Mouse (Mus musculus) retina, adult 2 months (tissue): ENCODE data around the gene Ccdc15.

ENCODE experiments used
- DNase-seq: peaks from one replicate; pipeline ENCODE4 v3.0.0-alpha.2; 2012; ENCODE audit warnings: low read depth, low spot score

Ccdc15 gene

DNA sequence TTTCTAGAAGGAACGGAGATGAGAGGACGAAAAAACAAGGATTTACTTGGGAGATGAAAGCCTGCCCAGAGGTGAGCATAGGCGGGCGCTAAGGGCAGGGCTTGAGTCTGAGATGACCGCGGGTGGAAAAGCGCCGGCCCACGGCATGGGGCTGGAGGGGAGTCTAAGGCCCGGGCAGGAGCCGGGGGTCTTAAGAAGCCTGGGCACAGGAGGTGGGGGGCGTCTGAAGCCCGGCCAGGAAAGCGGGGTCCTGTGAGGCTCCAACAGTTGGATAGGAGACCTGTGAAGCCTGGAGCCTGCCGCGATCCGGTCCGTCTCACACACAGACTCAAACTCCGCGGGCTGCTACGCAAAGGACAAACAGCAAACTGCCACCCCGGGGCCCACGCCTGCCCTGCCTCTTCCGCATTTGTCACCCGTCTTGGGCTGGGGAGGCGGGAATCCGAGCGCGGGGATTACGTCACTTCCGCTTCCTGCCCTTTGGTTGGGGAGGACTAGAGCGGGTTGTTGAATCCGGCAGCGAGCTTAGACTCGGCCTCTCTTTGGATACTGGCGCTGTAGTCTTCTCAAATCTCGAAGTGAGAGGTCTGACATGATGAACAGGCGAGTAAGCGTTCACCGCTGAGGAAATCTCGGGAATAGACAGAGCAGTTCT is at the start of gene Ccdc15:
Gene Ccdc15 (minus strand): TSS at position 445 of the 655 bp plus-strand sequence.
- peak; percentile 94 for DNase-seq

DNA sequence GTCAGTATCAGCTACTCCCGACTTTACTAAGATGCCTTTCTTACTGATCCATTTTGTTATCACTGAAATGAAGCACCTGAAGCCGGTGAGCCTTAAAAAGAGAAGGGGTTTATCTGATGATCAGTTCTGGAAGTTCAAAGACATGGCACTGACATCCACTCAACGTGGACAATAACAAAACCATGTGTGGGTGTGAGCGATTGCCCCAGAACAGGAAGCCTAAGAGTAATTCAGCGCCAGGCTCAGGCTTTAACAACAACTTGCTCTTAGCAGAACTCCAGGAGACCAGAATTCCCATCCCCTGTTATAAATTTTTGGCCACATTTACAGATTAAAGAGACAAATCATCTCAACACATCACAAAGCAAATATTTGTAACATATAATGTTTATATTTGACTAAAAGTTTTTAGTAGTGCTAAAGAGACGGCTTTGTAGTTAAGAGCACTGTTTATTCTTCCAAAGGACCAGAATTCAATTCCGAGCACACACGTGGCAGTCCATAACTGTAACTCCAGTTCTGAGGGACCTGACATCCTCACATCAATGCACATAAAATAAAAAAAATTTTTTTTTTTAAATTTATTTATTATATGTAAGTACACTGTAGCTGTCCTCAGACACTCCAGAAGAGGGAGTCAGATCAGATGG is 45.4 kb upstream of the Ccdc15 start:
- no peak for DNase-seq

DNA sequence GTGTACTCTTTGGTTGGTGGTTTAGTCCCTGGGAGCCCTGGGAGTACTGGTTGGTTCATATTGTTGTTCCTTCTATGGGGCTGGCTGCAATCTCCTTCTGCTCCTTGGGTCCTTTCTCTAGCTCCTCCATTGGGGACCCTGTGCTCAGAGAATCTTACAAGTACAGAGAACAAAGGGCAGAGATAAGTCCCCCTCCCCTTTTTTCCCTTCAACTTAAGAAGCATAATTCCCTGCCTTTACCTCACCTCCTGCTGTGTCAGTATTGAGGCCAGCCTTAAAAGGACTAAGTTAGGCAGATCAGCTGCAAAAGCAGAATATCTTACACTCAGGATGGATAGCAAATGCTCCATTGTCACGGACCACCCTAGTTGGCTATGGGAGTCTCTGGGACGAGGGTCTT is 43.8 kb upstream of the Ccdc15 start:
- no peak for DNase-seq

DNA sequence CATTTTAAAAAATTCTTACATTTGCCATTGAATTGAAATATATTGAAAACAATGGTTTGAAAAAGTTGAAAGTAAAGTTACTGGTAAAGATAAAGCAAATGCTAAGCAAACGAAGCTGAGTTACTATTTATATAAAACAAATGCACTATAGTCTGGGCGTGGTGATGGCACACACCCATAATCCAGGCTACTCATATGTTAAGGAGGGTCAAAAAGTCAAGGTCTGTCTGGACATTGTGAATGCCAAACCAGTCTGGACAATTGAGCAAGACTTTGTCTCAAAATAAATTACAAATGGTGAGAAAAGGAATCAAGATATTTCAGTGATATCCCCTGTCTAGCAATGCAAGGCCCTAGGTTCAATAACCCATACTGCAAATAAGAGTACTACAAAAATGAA is 42.7 kb upstream of the Ccdc15 start:
- DNase-seq, result no peak

DNA sequence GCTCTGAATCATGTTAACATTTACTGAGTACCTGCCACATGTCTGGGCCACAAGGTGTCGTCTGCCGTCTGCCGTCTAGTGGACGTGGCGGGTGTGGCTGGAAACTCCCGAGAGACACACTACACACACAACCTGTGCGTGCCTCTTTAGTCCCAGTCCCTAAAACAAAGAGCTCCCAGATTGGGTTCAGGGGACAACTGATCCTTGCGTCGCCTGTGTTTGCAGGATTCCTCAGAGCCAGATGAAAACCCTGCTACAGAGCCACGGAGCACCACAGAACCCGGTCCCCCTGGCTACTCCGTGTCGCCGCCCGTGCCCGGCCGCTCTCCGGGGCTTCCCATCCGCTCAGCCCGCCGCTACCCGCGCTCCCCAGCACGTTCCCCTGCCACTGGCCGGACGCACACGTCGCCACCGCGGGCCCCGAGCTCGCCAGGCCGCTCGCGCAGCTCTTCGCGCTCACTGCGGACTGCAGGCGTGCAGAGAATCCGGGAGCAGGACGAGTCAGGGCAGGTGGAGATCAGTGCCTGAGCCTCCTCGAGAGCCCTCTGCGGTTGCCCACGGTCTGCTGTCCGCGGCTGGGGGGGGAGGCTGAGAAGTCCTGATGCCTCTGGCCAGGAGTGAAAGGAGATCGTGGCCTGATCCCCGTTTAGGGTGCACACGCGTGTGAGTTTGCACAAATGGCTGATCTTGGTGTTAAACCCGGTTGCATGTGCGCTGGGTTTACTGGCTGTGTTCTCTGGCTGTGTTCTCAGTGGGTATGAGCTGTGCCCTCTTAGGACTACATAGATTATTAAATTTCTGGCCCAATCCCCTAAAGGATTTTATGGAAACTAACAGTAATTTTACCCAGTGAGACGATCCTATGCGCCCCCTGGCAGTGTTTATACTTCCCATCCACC is 36.3 kb upstream of the Ccdc15 start:
- no peak for DNase-seq

DNA sequence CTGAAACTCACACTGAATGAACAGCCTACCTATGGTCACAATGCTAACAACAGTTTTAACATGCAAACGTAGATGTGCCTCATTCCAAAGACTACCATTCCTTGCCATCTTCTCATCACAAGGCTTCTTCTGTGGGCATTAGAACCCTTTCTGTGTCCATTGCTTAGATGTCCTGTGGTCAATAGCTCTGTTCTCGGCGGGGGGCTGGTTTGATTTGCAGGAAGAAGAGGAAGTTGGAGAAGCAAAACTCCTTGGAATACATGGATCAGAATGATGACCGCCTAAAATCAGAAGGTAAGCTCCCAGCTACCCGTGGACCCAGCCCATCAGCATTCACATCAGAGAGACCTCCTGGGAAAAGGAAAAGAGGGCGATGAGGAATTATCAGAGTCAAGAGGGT is 34.9 kb upstream of the Ccdc15 start:
- no peak for DNase-seq

DNA sequence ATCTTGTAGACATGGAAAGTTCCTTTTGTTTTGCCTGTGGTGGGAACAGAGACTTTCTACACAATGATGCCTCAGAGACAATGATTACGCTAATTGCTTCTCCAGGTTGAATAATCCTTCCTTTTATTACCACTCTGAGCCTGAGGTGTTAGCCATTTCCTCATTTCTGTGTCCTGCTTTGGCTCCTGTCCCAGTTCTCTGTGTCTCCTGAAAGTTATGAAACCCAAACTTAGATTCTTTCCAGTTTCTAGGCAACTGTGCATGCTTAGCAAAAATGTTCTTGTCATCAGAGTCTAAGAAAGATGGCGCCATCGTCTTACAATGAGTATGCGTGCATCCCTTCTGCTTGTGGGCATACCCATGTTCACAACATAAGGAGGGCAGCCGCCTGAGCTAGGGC is 27.5 kb upstream of the Ccdc15 start:
- no peak for DNase-seq

DNA sequence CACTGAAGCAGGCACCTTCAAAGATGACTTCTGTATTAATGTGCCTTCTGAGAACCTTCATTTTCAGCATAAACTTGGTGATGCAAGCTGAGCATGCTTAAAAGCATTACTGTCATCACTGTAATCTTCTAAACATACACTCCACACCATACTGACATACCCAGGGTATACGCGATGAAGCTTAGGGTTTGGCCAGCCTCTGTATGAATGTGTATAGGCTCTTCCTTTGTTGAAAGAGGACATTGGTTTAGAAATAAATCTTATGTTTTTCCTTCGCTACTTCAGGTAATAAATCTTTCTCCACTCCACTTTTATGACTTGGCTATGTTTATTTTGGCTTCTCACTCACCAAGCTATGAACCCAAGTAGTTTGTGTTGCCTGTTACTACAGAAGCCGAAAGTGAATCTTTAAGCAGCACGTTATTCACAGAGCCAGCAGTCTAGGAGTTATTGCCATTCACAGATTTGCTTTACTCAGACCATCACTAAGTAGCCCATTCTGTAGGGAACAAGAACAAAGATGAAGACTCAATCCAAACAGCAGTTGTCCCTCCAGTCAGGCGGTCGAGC is 23.1 kb upstream of the Ccdc15 start:
- DNase-seq, result no peak

DNA sequence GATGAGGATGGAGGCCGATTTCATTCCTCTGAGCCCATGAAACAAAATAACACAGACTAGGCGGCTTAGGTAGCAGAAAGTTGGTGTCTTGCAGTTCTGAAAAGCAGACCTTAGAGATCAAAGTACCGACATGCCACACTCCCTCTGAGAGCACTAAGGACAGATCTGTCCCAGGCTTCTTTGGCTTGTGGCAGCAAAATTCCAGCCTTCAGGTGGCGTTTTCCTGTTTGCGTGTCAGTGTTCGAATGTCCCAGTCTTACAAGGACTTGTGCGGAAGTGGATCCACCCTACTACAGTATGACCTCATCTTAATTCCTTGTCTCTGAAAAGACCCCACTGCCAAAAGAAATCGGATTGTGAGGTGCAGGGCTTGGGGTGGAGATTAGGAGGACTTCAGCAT is 20.6 kb upstream of the Ccdc15 start:
- no peak for DNase-seq

DNA sequence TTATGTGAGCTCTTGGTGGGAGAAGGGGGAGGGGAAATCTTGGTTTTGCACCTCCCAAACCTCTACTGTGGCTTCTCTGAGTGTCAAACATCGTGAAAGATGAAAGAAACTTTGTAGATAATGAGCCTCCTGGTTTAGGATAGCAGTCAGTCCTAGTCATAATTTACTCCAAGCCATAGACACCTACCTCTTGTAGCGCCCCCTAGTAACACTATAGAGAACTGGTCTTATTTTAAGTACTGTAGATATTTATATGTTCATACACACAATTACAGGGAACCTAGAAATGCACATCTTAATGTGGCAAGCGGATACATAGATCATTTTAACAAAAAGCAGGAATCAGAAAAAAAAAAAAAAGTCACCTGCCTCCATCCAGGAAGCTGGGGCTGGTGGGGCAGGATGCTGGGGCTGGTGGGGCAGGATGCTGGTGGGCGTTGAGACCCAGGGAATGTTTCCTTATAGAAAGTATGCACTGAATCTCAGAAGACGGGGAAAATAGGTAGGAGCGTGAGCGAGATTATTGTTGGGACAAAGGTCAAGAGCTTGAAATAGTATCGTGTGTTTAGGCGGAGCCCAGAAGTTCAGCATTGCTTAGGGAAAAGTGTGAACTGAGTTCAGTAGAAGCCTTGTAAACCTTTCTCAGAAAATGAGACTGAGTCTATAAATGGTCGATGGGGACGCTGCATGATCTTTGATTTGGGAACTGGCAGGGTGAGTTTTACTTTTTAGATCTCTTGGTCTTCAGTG is 20.0 kb upstream of the Ccdc15 start:
- no peak for DNase-seq

DNA sequence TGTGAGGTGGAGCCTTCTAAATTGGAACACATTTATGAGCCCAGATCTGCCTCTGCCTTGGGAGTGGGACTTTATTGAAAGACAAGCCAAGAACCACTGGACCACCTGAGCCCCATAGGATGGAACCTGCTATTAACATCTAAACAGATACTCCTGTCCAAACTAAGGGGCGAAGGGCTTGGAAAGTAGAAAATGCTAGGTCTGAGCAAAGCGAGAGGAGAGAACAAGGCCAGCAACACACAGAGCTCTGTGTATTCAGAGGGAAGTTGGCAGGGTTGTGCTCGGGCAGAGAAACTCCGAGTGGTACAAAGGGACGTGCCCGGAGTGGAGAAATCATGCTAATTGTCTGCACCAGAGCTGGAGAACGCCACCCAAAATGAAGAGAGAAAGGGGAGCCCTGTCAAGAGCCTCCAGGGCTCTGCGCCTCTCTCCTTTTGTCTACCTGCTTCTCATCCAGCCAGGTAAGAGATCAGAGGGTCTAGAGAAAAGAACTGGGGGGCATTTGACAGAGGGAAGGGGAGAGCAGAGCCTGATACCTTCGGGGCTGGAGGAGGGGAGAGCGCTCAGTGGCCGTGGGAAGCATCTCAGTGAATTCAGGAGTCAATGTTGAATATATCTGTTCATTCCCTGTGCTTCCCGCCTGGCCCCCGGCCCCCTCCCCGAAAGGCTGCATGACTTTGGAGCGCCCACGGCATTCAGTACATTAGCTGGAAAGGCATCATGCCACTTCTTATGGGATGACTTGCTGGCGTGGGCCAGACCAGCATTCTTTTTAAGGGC is 19.3 kb upstream of the Ccdc15 start, which contains the start of gene Hepacam:
Gene Hepacam (plus strand): TSS at position 51 of the 780 bp plus-strand sequence.
- DNase-seq, result no peak

DNA sequence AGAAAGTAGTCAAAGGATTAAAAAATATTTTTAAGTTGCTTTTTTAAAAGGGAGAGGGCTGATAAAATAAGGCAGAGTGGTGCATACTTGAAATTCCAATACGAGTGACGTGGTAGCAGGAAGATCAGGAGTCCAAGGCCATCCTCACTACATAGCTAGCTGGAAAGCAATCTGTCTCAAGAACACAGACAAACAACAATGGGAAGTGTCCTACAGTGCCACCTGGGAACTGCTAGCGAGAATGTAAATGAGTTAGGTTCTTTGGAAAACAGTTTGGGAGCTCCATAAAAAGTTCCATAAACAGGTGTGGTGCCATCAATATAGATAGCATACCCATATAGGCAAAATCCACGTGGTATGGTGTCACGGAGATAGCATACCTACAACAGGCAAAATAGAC is 17.5 kb upstream of the Ccdc15 start:
- no peak for DNase-seq

DNA sequence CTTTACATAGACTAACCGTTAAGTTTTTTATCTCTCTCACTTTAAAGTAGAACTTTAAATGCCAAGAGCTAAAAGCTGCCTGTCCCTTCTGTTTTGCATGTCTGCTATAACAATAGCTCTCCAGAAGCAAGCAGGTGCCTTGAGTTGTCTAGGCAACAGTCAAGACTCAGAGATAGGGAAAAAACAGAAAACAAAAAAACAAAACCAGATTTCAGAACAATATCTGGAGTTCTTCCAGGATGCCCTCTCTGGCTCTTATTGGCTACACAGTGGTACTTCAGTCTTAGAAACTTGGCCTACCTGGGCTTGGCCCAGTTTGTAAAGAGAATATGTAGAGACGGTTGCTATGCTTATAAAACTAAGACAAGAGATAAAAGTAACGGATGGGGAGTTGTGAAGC is 16.2 kb upstream of the Ccdc15 start:
- no peak for DNase-seq

DNA sequence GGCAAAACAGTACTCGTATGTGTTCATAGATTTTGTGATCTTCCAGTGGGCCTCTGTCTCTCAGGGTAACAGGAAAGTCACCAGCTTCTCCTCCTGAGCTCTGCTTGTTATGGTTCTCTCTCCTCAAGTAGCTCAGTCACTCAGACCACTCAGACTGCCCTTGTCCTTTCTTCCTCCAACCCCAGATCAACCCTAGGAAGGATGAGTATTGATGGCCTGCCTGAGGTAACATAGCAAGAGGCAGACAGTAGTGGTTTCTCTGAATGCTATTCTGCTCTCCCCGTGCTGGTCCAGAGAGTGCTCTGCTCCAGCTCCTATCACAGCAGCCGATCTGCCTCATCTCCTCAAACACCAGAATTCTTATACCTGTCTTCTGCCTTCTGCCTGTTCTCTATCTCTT is 15.3 kb upstream of the Ccdc15 start:
- no peak for DNase-seq

DNA sequence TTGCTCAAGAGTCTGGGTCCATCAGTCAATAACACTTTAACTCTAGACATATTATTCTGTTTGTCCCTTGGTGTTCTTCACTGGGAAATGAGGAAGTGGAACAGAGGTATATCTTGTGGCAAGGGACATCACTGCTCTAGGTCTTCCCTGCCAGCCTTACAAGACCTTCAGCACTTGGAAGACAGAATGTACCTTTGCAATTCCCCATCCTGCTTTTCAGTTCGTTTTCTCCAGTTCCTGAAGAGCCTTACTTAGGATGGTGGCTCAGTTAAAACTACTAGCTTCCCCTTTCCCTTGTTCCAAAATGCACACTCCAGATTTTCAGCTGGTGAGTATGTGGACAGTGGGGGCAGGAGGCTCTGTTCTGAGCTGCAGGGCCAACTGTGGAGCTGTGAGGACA is 14.6 kb upstream of the Ccdc15 start:
- DNase-seq, result no peak

DNA sequence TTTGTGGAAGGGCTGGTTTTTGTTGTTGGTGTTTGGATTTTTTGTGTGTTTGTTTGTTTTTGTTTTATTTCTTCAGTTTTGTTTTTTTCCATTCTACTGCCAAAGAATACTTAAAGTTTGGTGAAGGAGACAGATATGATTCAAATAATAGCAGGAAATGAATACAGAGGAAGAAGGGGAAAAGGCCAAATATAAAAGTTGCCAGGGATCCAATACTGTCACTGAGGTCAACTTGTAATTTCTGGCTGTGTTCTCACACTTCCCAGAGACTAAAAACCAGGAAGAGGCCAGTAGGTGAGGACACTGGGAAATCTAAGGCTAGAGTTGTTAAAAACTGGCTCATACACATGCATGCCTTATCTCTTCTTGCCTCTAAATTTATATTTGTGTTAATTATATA is 13.9 kb upstream of the Ccdc15 start:
- DNase-seq, result no peak

DNA sequence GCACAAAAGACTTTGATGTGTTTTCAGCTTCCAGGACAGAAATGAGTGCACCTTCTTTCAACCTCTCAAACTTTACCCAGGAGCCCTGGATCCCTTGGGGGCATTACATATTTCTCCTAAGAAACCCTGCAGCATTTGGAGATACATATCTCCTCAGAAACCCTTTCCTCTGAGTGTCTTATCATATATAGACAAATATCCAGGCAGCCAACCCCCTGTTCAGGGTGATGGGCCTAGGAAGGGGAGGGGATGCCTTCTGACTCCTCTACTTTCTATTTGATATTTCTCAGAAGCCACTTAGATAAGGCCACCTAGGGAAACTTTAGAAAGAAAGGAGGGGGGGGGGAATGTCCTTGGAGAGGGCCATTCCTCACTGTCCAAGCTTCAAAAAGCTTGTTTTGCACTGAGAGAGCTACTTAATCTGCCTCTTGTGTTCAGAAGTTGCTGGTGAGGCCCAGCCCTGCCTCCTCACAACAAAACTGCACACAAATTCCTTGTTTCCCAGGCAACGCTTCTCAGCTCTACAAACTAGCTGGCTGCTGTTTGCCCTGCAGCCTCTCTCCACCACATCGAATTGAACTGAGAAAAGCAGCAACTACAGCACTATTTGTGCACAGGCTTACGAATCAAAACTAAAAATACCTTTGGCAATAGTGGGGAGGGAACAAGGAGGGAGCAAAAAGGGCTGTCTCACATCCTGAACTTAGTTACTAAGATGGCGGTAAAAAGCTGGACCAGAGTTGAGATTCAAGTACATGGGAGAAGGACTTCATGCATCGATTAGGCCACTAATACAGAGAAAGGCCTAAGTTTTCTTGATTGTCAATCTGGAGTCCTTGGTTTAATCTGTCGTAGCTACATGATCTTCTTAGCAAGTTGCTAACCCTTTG is 11.3 kb upstream of the Ccdc15 start:
- DNase-seq, result no peak

DNA sequence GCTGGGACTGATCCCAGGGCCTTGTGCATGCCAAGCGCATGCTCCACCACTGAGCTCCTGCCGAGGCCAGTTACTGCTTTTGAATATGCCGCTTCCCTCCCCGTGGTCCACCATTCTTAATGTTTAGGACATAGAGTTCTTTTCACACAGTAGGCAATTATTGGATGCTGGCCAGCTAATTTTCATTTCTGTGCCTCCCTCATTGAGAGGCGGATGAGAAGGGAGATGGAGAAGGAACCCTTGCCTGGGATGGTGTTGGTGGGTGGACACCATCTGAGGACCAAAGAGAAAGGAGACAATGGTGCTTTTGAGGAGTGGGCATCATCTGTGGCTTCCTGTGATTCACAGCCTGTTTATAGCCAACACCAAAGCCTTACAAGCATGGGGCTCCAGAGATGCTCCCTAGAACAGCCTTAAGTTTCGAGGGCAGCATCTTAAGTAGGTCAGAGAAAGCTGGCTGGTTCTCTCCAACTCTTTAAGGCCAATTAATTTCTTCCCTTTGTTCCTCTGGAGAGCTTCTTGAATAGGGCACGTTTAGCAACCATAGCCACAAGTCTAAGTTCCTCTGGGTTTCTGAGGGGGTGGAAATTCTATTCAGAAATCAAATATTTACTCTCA is 10.6 kb upstream of the Ccdc15 start:
- DNase-seq, result no peak

DNA sequence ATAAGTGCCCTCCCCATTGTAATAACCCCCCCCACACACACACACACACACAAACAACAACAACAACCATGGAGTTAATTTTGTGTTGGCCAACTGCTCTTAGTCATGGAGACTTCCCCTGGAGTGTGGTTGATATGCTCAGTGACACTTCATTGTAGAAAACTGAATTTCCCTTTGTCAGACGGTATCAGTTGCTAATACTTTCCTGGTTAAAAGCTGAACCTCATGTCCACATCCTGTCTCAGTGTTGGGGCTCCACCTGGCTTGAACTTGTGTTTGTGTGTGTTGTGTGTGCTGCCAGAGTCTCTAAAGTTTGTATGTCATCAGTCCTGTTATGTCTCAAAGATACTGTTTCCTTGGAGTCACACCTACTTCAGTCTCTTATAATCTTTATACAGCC is 6.3 kb upstream of the Ccdc15 start:
- no peak for DNase-seq
